Mouse (Mus musculus) right cerebral cortex, postnatal 36 days (tissue): ENCODE measurements around the gene Smim20.

Source experiments
- DNase-seq, 2 experiments: peaks; one replicate each; pipeline ENCODE4 v3.0.0; 2022; ENCODE audit warnings: low spot score in 2 of 2, mixed read lengths in 1 of 2

Gene Smim20

GRCm38 (mm10) chr5:53266931-53267853, at the start of gene Smim20:
Gene Smim20 (plus strand): TSS chr5:53267083.
- DNase-seq: peak; percentile 66 to 70

- no peak for DNase-seq
Measured at GRCm38 (mm10) chr5:53225434-53225833, 41.4 kb upstream of the Smim20 start.

- DNase-seq: no peak
Measured at GRCm38 (mm10) chr5:53230560-53230959, 36.3 kb upstream of the Smim20 start.

GRCm38 (mm10) chr5:53235551-53235950, 31.3 kb upstream of the Smim20 start:
- no peak for DNase-seq

DNA sequence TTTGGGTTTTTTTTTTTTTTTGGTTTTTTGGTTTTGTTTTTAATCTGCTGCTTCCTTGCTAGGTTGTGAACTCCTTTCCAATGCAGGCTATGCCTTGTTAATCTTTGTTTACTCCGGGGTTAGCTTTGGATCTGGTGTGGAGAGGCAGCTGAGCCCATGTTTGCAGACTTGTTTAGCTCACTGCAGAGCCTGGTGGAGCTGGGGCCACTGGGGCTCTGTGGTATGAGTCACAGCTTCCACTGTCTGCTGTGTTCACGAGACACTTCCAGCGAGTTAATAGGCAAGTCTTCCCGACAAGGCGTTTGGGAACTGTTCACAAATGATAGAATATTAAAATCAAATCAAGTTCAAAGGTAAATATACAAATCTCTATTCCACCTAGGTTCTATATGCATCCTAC, 30.7 kb upstream of the Smim20 start:
- DNase-seq: no peak

DNA sequence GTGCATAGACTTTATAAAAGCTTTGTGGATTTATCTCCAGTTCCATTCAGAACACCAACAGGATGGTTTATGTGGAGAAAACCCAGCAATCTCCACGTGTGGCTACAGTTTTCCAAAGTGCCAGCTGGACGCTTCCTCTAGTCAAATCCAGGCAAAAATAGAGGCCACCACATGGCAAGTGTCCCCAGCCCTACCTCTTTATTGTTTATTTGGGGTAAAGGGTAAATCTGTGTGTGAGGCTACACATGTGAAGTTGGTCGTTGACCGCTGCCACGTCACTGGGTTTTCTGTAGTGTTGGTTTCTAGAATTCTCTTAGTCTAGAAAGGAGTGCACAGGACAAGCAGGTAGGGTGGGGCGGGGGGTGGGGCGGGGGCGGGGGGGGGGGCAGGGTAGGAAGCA, 30.1 kb upstream of the Smim20 start:
- no peak for DNase-seq

DNA sequence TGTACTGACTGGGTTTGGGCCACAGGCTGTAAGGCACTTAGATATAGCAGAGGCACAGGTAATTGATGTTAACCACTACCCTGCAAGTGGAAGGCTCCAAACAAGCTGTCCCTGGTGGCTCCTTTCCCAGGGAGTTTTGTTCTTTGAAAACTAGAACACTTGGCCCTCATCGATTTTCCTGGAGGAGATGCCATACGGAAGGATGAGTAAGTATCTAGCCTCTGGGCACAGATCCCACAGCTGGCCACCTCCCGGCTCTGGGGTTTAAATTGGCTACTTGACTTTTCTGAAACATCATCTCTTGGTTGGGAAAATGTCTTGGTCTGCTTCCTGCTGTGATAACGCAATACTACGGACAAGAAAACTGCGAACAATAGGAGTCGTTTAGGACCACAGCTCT, 28.1 kb upstream of the Smim20 start:
- DNase-seq: no peak

DNA sequence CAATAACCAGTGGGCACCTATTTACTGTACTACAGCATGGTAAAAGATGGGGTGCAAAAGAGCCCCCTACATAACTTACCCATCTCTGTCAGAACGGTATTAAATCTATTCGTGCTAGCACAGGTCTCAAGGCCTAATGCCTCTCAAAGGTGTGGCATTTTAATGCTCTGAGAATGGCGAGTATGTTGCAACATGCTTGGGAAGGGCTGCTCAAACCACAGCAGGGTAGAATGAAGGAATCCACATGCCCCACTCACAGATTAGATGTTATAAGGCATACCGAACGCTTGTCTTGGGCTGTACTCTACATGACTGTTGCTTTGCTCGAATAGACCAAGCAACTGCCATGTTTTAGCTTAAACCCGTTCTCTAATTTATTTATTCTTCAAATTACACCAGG, 27.7 kb upstream of the Smim20 start:
- DNase-seq: no peak

GRCm38 (mm10) chr5:53239831-53240440, 26.9 kb upstream of the Smim20 start:
- no peak for DNase-seq

DNA sequence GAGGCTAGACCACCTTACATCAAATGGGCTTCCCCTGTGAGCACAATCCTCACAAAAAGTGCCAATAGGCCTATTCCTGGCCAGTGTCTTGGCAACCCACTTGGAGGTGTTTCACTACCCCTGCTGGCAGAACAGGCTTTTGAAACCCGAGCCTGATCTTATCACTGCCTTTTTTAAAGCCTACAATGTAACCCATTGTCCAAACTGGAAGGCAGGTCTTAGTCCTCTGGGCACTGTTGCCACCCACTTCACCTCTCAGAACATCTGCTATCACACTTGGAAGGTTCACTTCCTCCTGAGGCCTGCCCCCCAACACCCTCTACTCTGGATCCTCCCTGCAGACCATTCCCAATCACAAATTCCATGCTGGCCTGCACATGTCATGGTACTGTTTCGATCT, 25.8 kb upstream of the Smim20 start:
- DNase-seq: no peak

GRCm38 (mm10) chr5:53241963-53242362, 24.9 kb upstream of the Smim20 start:
- DNase-seq: no peak

GRCm38 (mm10) chr5:53242865-53243499, 23.9 kb upstream of the Smim20 start:
- DNase-seq: peak; percentile 19 to 32

- no peak for DNase-seq
Measured at GRCm38 (mm10) chr5:53243933-53244332, 22.9 kb upstream of the Smim20 start.

GRCm38 (mm10) chr5:53248499-53248898, 18.4 kb upstream of the Smim20 start:
- no peak for DNase-seq

- no peak for DNase-seq
Measured at GRCm38 (mm10) chr5:53249431-53250061, 17.3 kb upstream of the Smim20 start.

GRCm38 (mm10) chr5:53254154-53254553, 12.7 kb upstream of the Smim20 start:
- no peak for DNase-seq

DNA sequence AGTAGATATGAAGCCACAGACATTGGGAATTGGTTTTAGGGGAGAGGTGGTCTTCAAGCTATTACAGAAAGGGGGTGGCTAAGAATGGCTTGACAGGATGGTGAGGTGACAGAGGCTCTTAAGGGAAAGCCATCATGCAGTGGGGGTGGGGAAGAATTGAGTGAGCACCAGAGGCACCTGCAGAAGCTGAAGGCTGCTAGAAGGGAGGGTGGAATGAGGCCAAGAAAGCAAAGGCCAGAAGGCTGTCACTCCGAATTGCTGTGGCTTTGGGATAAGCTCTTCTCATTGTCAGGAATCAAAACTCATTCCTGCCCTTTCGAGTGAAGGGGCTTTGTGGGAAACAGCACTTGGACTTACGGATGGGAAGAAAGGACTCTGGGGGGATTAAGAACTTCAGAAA, 12.1 kb upstream of the Smim20 start:
- no peak for DNase-seq

GRCm38 (mm10) chr5:53258038-53258786, 8.7 kb upstream of the Smim20 start:
- DNase-seq: peak in 1 of 2 experiments; percentile 34

GRCm38 (mm10) chr5:53259894-53260293, 7.0 kb upstream of the Smim20 start:
- DNase-seq: peak in 1 of 2 experiments; percentile 40

GRCm38 (mm10) chr5:53261999-53262398, 4.9 kb upstream of the Smim20 start:
- no peak for DNase-seq

DNA sequence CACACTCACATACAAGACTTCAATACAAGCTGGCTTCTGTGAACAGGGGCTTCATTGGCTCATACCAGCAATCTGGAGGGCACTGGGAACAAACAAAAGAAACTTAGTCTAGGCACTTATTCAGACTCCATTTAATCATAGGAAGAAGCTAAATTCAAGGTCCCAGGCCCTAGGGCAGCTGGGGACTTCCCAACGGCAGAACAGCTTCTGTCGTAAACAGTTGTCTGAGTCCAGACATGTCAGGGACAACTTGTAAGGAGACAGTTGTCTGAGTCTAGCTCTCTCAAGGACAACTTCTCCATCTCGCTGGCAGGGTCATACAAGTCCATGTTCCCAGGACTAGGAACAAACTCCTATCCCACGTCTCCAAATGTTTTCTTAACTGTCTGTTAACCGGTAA, 2.8 kb upstream of the Smim20 start:
- DNase-seq: no peak
